Mouse (Mus musculus) liver, embryonic 14 days (tissue): ENCODE data around the gene Cdk5. TPM values are rescaled to one million over a fixed set of nuclear protein-coding genes. Genes with fewer than 3 reads are reported as not detected.

Source experiments
- polyA plus RNA-seq: library from polyadenylated mRNA; depleted of rRNA; stranded (reverse); fragments of >200 nt; gene quantifications from 2 replicates; pipeline ENCODE4 v1.2.3, GENCODE M21; 2012; rRNA removed

The Cdk5 gene
- polyA plus RNA-seq = 9.4 TPM in 2 replicates

DNA sequence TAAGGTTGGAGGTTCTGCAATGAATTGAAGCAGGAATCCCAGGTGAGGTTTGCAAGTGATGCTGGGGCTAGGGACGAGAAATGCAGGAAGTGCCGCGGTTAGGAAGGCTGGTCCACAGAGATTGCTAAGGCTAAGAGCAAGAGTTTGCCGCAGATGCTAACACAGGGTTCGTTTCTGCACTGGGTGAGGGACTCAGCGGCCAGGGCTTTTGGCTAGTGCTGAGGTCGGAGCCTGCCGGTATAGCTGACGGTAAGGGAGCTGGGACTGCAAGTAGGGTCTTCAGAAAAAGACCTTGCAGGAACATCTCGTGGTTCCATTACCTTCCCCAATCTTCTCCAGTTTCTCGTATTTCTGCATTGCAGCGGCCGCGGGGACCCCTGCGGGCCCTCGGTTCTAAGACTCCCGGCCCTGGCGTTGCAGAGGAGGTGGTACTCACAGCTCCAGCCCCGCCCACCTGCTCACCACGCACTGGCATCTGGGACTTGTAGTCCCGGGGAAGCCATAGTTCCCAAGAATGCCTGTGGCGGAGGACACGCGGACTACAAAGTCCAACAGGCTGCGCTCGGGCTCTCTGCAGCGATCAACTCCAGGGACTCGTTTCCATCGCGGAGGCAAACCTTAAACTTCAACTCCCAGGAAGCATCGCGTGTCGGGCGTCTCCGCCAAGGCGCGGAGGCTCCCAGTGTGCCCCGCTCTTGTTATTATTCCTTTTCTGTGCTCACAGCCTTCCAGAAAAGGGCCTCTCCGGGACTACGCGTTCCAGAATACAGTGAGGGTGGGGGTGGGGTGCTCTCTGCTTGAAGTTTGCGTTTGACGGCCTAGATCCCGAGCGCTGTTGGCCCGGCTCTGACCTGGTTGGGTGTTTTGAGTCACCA lies at the start of gene Cdk5, which contains the start of gene Slc4a2:
Gene Cdk5, minus strand, starts transcription at position 402 of the 875 bp plus-strand sequence.
Gene Slc4a2, plus strand, starts transcription at position 709 of the 875 bp plus-strand sequence.

DNA sequence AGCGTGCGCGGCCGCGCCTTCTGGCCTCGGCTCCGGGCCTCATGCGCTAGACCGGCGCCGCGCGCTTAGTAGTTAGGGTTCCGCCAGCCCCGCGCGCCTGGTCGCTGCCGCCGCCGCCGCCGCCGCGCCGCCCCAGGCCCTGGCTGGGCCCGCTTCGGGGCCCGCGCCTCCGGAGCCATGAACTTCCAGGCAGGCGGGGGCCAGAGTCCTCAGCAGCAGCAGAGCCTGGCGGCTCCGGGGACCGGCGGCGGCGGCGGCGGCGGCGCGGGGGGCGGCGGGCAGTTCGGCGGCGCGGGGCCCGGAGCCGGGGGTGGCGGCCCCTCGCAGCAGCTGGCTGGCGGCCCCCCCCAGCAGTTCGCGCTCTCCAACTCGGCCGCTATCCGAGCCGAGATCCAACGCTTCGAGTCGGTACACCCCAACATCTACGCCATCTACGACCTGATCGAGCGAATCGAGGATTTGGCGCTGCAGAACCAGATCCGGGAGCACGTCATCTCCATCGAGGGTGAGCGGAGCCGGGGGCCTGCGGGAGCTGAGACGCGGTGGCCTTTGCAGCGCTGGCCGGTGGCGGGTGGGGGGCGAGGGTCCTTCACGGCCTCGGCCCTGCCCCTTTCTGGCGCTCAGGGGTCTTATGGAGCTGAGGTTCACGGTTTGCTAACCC lies 28.8 kb upstream of the Cdk5 start, which contains the start of gene Agap3:
Gene Agap3, plus strand, starts transcription at position 148 of the 661 bp plus-strand sequence.

DNA sequence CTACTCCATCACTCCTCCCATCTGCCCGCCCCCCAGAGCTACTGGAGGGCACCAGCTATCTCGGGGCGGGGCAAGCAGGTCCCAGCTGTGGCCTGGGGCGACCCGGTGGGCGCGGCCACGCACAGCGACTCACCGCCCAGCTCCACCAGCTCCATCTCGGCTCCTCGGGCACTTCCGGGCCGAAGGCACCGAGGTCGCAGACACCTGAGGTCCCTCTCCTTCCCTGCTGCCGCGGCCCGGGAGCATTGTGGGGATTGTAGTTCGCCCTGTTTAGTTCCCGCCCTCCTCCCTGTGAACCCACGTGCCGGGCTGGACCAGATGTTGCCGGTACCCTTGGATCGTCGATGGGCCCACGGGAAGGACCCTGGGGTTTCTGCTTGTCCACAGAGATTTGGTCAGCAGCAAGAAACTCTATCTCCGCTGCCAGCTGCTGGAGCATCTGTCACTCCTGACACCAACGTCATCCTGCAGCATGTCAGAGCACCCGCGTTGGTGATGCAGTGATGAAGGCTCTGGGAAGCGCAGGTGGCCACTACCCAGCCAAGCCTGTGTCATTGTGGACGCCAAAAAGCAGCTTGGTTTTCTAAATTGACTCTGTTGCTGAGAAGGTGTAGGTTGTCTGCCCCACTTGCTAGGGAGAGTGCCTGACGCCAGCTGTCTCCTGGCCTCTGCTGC lies 24.4 kb upstream of the Cdk5 start, which contains the start of gene Tmub1:
Gene Tmub1, minus strand, starts transcription at position 231 of the 675 bp plus-strand sequence.

DNA sequence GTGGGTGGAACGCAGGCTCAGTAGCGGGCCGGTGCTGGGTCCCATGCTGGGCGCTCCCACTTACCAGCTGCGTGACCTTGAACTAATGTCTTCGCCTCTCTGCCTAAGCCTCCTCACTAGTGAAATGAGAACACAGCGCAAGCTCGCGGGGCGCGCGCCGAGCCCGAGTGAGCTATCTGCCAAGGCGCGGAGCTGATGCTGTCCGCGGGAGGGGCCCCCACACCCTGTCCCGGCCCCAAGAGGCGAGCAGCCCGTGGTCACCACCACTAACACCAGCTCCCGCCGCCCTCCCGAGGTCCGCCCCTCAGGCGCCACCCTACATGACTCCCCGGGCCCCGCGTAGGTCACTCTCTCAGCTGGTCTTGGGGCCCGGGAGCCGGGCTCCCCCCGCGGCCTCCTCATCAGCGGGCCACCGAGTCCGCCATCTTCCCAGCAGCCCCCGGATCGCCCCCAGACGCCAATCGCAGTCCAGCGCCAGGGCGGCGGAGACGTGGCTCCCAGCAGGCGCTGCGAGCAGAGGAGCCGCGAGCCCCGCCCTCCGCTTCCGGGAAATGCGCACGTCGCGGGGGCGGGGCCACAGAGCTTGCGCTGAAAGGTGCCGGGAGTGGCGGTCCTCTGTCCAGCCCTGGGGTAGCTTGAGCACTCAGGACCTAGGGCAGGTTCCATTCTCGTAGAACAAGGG lies 21.6 kb upstream of the Cdk5 start, which contains the start of gene Fastk:
Gene Fastk, minus strand, starts transcription at position 542 of the 682 bp plus-strand sequence.

DNA sequence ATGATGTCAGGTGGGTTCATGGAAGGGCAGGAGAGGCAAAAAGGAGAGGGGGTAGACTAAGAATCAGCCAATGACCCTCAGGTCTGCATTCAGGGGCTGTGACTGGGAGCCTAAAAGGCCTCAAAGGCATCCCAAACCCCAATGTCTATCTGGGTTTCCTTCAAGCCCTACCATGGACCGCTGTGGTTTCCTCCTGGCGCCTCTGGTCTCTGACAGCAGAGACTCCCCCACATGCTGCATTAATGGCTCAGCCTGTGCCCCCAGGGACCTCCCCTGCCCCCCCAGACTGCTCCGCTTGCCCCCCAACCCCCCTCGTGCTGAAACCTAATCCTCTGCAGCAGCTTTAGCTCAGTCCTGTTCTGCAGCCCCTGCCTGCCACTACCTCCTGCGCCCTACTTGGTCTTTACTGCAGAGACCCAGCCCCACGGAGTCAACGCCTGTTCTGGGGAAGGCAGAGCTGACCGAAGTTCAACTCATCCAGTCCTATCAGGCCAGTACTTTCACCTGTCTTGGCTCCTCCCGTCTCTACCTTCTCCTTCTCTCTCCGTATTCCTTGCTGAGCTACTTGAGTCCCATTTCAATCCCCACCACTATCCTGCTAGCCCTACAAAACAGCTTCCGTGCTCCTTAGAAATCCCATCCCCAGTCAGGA lies 10.2 kb downstream of the Cdk5 start, which contains the start of gene Asic3:
Gene Asic3, plus strand, starts transcription at position 351 of the 652 bp plus-strand sequence.

DNA sequence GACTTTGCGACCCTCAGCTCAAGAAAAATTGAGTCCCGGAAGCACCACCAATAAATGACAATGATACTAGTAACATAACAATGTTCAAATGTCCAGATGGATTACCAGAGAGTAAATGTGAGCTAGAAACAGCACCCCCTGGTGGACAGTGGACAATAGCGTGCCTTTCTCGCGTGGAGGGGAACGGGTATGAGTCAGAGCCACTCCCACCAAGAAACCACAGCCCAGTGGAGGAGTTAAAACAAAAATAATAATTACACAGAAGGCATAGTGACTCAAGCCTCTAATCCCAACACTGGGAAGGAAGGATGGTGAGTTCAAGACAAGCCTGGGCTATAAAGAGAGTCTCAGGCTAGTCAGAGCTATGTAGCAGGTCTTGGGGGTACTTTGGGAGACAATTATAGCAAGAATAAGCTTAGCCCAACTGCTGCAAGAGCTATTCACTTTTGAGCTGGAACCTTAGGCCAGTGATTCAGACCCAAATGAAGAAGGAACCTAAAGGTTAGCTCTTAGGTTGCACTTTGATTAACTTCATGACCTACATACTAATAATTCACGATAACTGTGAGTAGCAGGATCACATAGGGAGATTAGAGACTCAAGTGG lies 29.8 kb downstream of the Cdk5 start, which contains the start of gene Abcb8:
Gene Abcb8, plus strand, starts transcription at position 272 of the 606 bp plus-strand sequence.

DNA sequence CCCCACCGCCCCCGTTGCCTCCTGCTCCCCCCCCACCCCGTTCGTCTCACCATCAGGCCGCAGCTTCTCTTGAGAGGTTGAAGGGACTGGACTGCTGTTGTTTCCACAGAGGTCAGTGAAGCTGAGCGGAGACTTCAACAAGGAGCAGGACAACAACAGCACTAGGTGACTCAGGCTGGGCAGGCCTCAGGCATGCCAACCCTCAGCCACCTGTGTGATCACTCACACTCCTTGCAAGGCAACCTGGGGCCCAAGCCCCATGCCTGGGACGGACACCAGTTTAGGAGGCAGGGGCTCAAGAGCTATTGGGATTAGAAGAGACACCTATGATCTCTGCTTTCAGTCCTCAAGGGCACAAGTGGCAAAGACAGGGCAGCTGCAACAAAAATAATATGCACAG lies 31.5 kb downstream of the Cdk5 start, which contains the start of gene Atg9b:
Gene Atg9b, minus strand, starts transcription at position 280 of the 400 bp plus-strand sequence.

Other genes with a start within 250 kb of the Cdk5 start
- gene Kcnh2, start 71.9 kb downstream of the Cdk5 start, polyA plus RNA-seq = 0.47 and 0.57 TPM in 2 replicates
- gene Nos3, start 58.7 kb downstream of the Cdk5 start, polyA plus RNA-seq = 1.1 and 1.3 TPM in 2 replicates
- gene Atg9b, start 31.4 kb downstream of the Cdk5 start, polyA plus RNA-seq = 0.52 and 0.53 TPM in 2 replicates
- 15.1 and 17.0 TPM in 2 replicates for gene Abcb8, start 29.9 kb downstream of the Cdk5 start, polyA plus RNA-seq
- gene Asic3, start 10.1 kb downstream of the Cdk5 start, polyA plus RNA-seq = 0.03 and 0.05 TPM in 2 replicates
- 9.3 and 13.0 TPM in 2 replicates for gene Slc4a2, start 307 bp upstream of the Cdk5 start, polyA plus RNA-seq
- gene Fastk, start 21.8 kb upstream of the Cdk5 start, polyA plus RNA-seq = 52.7 and 57.8 TPM in 2 replicates
- 4.3 and 4.9 TPM in 2 replicates for gene Tmub1, start 24.3 kb upstream of the Cdk5 start, polyA plus RNA-seq
- 15.9 and 17.7 TPM in 2 replicates for gene Agap3, start 28.6 kb upstream of the Cdk5 start, polyA plus RNA-seq
- gene Gbx1, start 103.7 kb upstream of the Cdk5 start, polyA plus RNA-seq = not detected in 2 replicates
- 0.08 and 0.09 TPM in 2 replicates for gene Asb10, start 117.4 kb upstream of the Cdk5 start, polyA plus RNA-seq
- 0.02 TPM in 1 of 2 replicates, not detected in the other for gene 4931409K22Rik, start 133.3 kb upstream of the Cdk5 start, polyA plus RNA-seq
- 31.4 and 35.9 TPM in 2 replicates for gene Abcf2, start 153.9 kb upstream of the Cdk5 start, polyA plus RNA-seq
- 4.7 and 5.8 TPM in 2 replicates for gene Chpf2, start 163.2 kb upstream of the Cdk5 start, polyA plus RNA-seq
- 1.1 and 1.5 TPM in 2 replicates for gene Smarcd3, start 200.9 kb upstream of the Cdk5 start, polyA plus RNA-seq